Mouse (Mus musculus) liver, embryonic 14.5 days (tissue): ENCODE data around the gene Elmo1.

Experiments
- CTCF ChIP-seq: IDR thresholded peaks from 2 replicates; pipeline ENCODE4 v1.5.1; 2016; ENCODE audit warnings: antibody characterized with exemption, low read depth, control low read depth
- EP300 ChIP-seq: IDR thresholded peaks from 2 replicates; pipeline ENCODE4 v1.6.1; 2016; ENCODE audit warnings: antibody characterized with exemption, low read depth

DNA sequence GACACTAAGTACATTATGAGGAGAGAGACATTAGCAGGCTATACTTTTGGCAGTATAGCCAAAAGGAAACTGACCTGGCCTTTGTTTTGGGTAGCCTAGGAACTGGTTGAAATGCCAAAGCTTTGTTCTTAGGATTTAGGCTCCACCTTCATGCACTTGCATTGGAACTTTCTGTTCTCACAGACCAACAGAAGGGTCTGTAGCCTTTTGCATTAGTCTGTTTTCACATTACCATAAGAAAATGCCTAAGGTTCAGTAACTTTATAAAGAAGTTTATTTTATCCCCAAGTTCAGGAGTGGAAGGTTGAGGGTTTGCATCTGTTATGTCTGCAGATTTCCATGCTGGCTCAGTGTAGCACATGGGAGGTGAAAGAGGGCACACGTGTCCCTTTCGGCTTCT is 15.6 kb downstream of the Elmo1 start:
- TF ChIP-seq CTCF (no peak), EP300 (no peak)
